Mouse (Mus musculus) ES-E14 (cell line): ENCODE data around the gene Fnbp1l.

Experiments used
- HCFC1 ChIP-seq: IDR thresholded peaks from 2 replicates; pipeline ENCODE4 v1.6.1; 2012; ENCODE audit warnings: low read length, inconsistent platforms, borderline replicate concordance; ENCODE audit not compliant: insufficient read depth
- MAFK ChIP-seq: IDR thresholded peaks from 2 replicates; pipeline ENCODE4 v1.6.1; 2014; ENCODE audit warnings: mild to moderate bottlenecking, low read depth, low read length, inconsistent platforms; ENCODE audit not compliant: insufficient read depth
- ZNF384 ChIP-seq: IDR thresholded peaks from 2 replicates; pipeline ENCODE4 v1.6.1; 2012; ENCODE audit warnings: low read depth, low read length, inconsistent platforms

- 0 out of 2 replicates have a peak, but pooled peaks have one; percentile 20 for TF ChIP-seq HCFC1
- TF ChIP-seq ZNF384 = no peak
- no peak for TF ChIP-seq MAFK
Observed at GRCm38 (mm10) chr3:122638329-122639196, 19.0 kb upstream of the Fnbp1l start.
